Mouse (Mus musculus) cortical plate, adult 2 months (tissue): ENCODE results near the gene Csnk2b. TPM values are rescaled to one million over a fixed set of nuclear protein-coding genes. Genes with fewer than 3 reads are reported as not detected.

ENCODE experiments used
- H3K27ac ChIP-seq: fragments of 200-500 bp; 2 replicates; pipeline ENCODE4 v1.5.1; 2012; ENCODE audit warnings: low read length, control low read depth, inconsistent platforms; ENCODE audit not compliant: insufficient read depth
- H3K4me1 ChIP-seq: fragments of 200-500 bp; 2 replicates; pipeline ENCODE4 v1.6.1; 2011; ENCODE audit warnings: low read length; ENCODE audit not compliant: control insufficient read depth, insufficient read depth
- H3K4me3 ChIP-seq: fragments of 200-500 bp; 2 replicates; pipeline ENCODE4 v1.5.1; 2011; ENCODE audit warnings: mild to moderate bottlenecking, low read length, control low read depth; ENCODE audit not compliant: insufficient read depth
- CTCF ChIP-seq: fragments of 200-500 bp; IDR thresholded peaks from 2 replicates; pipeline ENCODE4 v1.5.1; 2011; ENCODE audit warnings: mild to moderate bottlenecking, control low read depth, low read length; ENCODE audit not compliant: insufficient read depth; ENCODE audit errors: extremely low read depth
- POLR2A ChIP-seq: fragments of 200-500 bp; IDR thresholded peaks from 2 replicates; pipeline ENCODE4 v1.6.1; 2011; ENCODE audit warnings: mild to moderate bottlenecking, low read length, control low read depth; ENCODE audit not compliant: insufficient read depth; ENCODE audit errors: extremely low read depth
- polyA plus RNA-seq: library from polyadenylated mRNA; depleted of rRNA; stranded (reverse); fragments of >200 nt; gene quantifications from 2 replicates; pipeline ENCODE4 v1.2.3, GENCODE M21; 2012

Gene Csnk2b
- polyA plus RNA-seq, 1 experiment: 191 TPM

DNA sequence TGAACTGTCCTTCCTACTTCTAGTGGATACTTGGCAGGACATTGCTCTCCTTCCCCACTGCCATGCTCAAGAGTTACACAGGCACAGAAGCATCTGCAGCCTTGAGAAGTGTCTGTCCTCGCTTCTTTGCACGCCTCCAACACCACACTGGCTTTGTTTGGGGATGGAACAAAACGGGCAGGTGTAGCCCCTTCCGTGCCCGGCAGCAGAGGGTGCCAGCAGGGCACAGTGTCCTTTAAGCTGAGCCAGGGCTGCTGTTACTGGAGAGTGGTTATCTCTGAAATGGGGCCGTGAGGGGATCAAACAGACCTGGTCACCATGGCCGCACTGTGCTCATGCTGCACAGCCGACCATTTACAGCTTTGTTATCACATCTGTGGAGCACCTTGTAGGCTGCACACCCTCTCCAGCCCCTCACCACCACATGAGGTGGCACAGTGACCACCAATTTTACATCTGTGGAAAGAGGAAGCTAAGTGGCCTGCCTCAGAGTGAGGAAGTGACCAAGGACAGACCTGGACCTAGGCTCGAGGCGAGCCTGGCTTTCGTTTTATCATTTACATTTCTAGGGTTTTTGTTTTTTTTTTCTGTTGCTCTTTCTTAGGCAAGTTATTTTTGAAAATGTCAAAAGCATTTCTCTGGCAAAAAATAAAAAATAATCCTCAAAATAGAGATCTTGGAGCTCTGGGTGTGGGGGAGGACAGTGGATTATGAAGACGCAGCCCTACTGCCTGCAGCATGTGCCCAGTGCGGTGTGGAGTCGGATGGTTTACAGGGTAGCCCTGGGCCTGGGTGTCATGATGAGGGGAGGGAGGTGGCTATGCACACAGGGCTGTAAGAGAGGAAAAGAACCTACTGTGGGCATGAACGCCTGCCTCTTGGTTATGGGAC lies 27.1 kb downstream of the Csnk2b start:
- Histone ChIP-seq H3K4me1 (no peaks in the 10 kb centered on the region; the same call in 1 of the 2 replicates), H3K27ac (peak overlapping the region; percentile 17; the same call in 1 of the 2 replicates)
- TF ChIP-seq CTCF: no peak
- no peak for TF ChIP-seq POLR2A

DNA sequence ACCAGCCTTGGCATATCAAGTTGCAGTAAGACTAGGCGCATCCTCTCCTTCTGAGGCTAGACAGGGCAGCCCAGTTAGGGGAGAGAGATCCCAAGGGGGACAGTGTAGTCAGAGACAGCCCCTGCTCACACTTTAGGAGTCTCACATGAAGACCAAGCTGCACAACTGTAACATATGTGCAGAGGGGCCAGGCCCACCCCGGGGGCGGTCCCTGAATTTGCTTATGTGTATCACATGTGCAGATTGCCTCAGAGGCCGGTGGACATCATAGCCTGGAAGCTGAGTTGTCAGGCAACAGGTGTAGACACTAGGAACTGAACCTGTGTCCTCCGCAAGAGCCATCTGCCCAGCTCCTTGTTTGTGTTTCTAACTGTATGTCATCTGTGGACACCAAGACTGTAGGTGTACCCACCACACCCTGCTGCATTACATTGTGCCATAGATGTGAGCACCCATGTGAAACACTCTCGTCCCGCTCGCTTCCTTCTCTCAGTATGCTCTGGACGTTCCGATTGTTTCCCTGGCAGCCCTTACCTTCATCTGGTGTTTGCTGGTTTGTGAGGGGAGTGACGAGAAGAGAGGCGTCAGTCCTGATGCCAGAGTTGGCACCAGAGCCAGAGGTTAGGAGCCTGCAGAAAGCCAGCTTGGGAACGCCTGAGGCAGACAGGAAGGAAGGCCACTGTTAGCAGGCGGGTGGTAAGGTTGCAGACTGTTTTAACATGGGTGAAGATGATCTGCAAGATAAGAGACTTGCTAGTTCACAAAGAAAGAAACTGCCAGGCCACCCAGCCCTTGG lies 29.3 kb downstream of the Csnk2b start:
- TF ChIP-seq CTCF: no peak
- TF ChIP-seq POLR2A: no peak
- Histone ChIP-seq H3K27ac (no peak overlapping the region), H3K4me3 (no peak overlapping the region), H3K4me1 (no peaks in the 10 kb centered on the region; the same call in 1 of the 2 replicates)

More for the DNA sequence above, 27.1 kb downstream of the Csnk2b start:
- H3K4me3 ChIP-seq: no peak overlapping the region

DNA sequence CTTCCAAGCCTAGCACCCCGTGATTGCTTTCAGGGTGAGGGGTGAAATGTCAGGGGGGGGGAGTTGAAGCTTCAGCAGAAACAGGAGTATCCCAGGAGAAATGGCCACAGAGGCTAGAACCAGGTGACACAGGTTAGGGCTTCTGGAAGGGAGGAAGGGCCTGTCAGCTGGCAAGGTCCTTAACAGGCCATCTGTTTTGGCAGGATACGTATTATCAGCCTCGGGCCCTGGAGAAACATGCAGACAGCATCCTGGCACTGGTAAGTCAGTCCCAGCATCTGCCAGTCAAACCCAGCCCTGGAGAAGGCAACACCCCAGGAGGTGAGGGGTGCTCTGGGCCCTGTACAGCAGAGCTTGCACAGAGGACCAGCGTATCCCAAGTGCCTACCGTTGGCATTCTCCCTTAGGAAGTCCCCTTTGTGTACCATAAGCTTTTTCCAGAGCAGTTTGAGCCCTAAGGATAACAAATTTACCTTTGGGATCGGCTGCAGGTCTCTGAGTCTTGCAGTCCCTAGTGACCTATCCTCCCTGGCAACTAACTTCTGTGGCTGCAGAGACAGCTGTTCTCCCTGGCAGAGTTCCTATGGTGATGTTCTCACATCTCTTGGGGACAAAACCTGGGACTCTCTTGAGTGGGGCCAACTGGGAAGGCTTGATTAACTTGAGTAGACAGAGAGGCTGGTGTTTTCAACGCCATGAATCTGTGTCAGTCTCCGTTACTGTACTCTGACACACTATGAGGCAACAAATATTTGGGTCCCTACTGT lies 31.5 kb downstream of the Csnk2b start:
- no peak for TF ChIP-seq POLR2A
- no peak for TF ChIP-seq CTCF
- H3K4me1 ChIP-seq: no peaks in the 10 kb centered on the region; the same call in 1 of the 2 replicates
- no peak overlapping the region for H3K27ac ChIP-seq
- H3K4me3 ChIP-seq: peak overlapping the region; percentile 62

DNA sequence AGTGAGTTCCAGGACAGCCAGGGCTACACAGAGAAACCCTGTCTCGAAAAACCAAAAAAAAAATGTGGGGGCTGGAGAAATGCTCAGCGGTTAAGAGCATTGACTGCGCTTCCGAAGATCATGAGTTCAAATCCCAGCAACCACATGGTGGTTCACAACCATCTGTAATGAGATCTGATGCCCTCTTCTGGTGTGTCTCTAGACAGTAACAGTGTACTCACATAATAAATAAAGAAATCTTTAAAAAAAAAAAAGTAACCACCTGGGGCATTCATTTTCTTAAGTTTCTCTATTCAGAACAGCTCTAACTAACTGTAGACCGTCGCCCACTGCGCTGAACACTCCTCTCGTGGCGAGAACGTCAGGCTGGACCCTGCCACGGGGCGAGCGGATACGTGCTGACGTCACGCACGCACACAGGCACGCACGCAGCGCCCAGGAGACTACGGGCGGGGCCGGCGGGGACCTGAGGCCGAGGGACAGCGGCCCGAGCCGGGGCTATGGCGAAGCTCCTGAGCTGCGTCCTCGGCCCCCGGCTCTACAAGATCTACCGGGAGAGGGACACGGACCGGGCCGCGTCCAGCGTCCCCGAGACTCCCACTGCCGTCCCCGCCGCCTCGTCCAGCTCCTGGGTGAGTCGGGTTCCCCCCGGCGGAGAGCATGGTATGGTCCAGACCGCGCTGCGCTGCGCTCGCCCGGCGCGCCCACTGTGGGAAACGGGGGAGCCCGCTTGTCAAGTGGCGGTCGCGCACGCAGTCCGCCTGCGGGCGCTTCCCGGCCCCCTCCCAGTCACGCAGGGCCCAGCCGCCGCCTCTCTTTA lies 32.8 kb downstream of the Csnk2b start, which contains the start of gene Abhd16a:
Abhd16a (plus strand) TSS at position 439 of the 820 bp plus-strand sequence.
- H3K4me1 ChIP-seq: no peaks in the 10 kb centered on the region; the same call in 1 of the 2 replicates
- peak within 1 kb of the TSS; percentile 62 for H3K4me3 ChIP-seq
- H3K27ac ChIP-seq: peak within 1 kb of the TSS; percentile 99
- TF ChIP-seq CTCF: no peak
- peak; percentile 78; the same call in 1 of the 2 replicates for TF ChIP-seq POLR2A

DNA sequence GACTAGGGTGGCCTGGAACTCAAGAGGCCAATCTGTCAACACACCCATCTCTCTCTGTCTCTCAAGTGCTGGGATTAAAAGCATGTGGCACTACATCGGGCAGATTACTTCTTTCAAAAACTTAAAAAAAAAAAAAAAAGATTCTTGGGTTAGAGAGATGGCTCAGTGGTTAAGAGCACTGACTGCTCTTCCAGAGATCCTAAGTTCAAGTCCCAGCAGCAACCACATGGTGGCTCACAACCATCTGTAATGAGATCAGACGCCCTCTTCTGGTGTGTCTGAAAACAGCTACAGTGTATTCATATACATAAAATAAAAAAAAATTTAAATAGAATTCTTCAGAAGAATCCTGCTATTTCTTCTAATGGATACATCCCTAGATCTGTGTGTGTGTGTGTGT lies 33.7 kb downstream of the Csnk2b start:
- Histone ChIP-seq H3K4me1 (no peaks in the 10 kb centered on the region; the same call in 1 of the 2 replicates), H3K27ac (no peak overlapping the region), H3K4me3 (no peak overlapping the region)
- TF ChIP-seq CTCF (no peak), POLR2A (no peak)

DNA sequence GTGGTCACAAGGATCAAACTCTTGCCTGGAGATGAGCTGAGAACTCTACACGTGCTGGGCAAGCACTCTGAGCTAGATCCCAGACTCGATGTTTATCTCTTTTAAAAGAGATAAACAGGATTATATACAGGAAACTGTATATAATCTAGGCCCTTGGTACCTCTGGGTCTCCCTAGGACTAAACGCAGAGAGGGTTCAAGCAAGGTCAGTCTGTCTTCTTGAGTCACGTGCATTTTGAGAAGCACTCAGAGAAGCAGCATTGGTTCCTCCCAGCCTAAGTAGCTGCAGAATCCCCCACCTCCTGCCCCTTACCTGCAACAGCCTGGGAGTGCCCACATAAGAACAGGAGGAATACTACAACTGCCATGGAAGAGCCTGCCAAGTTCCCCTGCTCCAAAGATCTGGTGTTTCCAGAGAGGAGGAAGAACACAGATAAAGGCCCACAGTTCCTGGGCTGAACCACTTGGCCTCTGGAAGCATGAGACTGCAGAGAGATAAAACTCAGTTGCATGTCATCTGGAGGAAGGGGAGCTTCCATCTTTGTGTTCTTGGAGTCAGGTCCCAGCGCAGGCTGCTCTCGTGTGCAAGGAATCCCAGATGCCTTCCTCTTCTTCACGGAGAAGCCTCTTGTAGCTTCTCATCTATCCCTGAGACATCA lies 36.5 kb downstream of the Csnk2b start, which contains the start of gene Ly6g6f:
Ly6g6f (minus strand) TSS at position 403 of the 658 bp plus-strand sequence.
- TF ChIP-seq CTCF: no peak
- no peak for TF ChIP-seq POLR2A
- Histone ChIP-seq H3K27ac (no peak within 1 kb of the TSS), H3K4me1 (no peaks in the 10 kb centered on the region), H3K4me3 (no peak within 1 kb of the TSS)

DNA sequence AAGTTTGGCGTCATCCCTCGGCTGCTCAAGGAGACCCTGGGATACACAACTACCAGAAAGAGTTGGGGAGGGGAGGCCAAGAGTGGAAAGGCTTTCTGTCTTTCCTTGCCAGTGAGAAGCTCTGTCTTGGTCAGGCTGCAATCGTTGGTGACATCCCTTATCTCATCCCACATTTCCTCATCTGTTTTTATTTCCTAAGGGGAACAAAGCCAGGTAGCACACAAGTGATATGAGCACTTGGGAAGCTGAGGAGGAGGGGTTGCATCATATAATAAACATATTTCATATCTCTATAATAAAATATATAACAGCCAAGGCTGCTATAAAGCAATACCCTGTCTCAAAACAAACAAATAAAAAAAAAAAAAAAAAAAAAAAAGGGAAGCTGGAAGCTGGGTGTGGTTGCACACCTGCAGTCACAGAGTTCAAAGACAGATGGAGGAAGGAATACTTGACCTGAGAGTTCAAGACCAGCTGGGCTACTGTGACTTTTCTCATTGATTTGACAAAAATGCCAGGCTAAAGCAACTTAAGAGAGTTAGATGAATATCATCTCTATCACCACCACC lies 37.8 kb downstream of the Csnk2b start:
- H3K4me3 ChIP-seq: no peak overlapping the region
- no peak overlapping the region for H3K27ac ChIP-seq
- no peak for TF ChIP-seq CTCF
- TF ChIP-seq POLR2A: no peak
- H3K4me1 ChIP-seq: no peaks in the 10 kb centered on the region
